Mouse (Mus musculus) limb, embryonic 13.5 days (tissue): ENCODE results near the gene Zfp69. TPM values are rescaled to one million over a fixed set of nuclear protein-coding genes. Genes with fewer than 3 reads are reported as not detected.

Experiments used
- ATAC-seq: fragments of 200-750 bp; cut with Nextera tagmentation; 2 replicates; pipeline ENCODE4 v1.8.0; 2017; ENCODE audit warnings: low read depth, moderate number of reproducible peaks, moderate TSS enrichment; ENCODE audit not compliant: low FRiP score
- H3K27ac ChIP-seq: fragments of 300-500 bp; sonication (generic); 2 replicates; pipeline ENCODE4 v1.5.1; 2015; ENCODE audit warnings: inconsistent platforms, mild to moderate bottlenecking, moderate library complexity
- H3K27me3 ChIP-seq: fragments of 300-500 bp; sonication (generic); 2 replicates; pipeline ENCODE4 v1.6.1; 2015; ENCODE audit warnings: mild to moderate bottlenecking, inconsistent platforms
- H3K36me3 ChIP-seq: fragments of 300-500 bp; sonication (generic); 2 replicates; pipeline ENCODE4 v1.6.1; 2015; ENCODE audit warnings: inconsistent platforms, mild to moderate bottlenecking, moderate library complexity
- H3K4me1 ChIP-seq: fragments of 300-500 bp; sonication (generic); 2 replicates; pipeline ENCODE4 v1.6.1; 2015; ENCODE audit warnings: inconsistent platforms
- H3K4me2 ChIP-seq: fragments of 300-500 bp; sonication (generic); replicated peaks from 2 replicates; pipeline ENCODE4 v1.6.1; 2015; ENCODE audit warnings: inconsistent platforms, mild to moderate bottlenecking, moderate library complexity
- H3K4me3 ChIP-seq: fragments of 300-500 bp; sonication (generic); 2 replicates; pipeline ENCODE4 v1.5.1; 2015; ENCODE audit warnings: moderate library complexity, mild to moderate bottlenecking, inconsistent platforms
- H3K9ac ChIP-seq: fragments of 300-500 bp; sonication (generic); 2 replicates; pipeline ENCODE4 v1.6.1; 2015; ENCODE audit warnings: mild to moderate bottlenecking, inconsistent platforms
- H3K9me3 ChIP-seq: fragments of 300-500 bp; sonication (generic); 2 replicates; pipeline ENCODE4 v1.6.1; 2016; ENCODE audit warnings: inconsistent platforms
- WGBS: fragments of 180-500 bp; shearing (Covaris S2); methylation state at CpG from one replicate; pipeline ENCODE4 v1.1.7; 2015; 5-methylcytosine and 5-hydroxymethylcytosine counted together
- polyA plus RNA-seq: library from polyadenylated mRNA; unstranded; fragments of >200 nt; fragmentation: Nextera tagmentation; extraction: Ambion mirVana; gene quantifications from 2 replicates; pipeline ENCODE4 v1.2.1, GENCODE M21; 2015

Zfp69 gene
- polyA plus RNA-seq, 1 experiment from 2014 or later, result 11.5 TPM

GRCm38 (mm10) chr4:120921461-120921860 lies 30.0 kb downstream of the Zfp69 start:
- WGBS, result 97% methylated on average over 8 of the region's 8 CpGs
- H3K27ac ChIP-seq, result no peak overlapping the region

GRCm38 (mm10) chr4:120914501-120914900 lies 37.0 kb downstream of the Zfp69 start:
- 78% methylated on average over 4 of the region's 4 CpGs for WGBS
- H3K4me3 ChIP-seq, result no peak overlapping the region
- no peak overlapping the region for H3K27ac ChIP-seq
- H3K9ac ChIP-seq, result no peak overlapping the region
- H3K4me2 ChIP-seq, result no peak overlapping the region
- no peaks in the 10 kb centered on the region for H3K27me3 ChIP-seq
- H3K36me3 ChIP-seq, result peaks cover 4% of the 10 kb centered on the region
- no peaks in the 10 kb centered on the region for H3K4me1 ChIP-seq
- H3K9me3 ChIP-seq, result peaks cover 2% of the 10 kb centered on the region; the same call in 1 of the 2 replicates
- ATAC-seq, result no peak

More at GRCm38 (mm10) chr4:120921461-120921860, 30.0 kb downstream of the Zfp69 start:
- ATAC-seq, result no peak
- peaks cover 38% of the 10 kb centered on the region for H3K36me3 ChIP-seq
- no peak overlapping the region for H3K4me2 ChIP-seq
- H3K9me3 ChIP-seq, result peaks cover 29% of the 10 kb centered on the region
- H3K27me3 ChIP-seq, result no peaks in the 10 kb centered on the region
- H3K4me3 ChIP-seq, result no peak overlapping the region
- peaks cover 9% of the 10 kb centered on the region for H3K4me1 ChIP-seq
- no peak overlapping the region for H3K9ac ChIP-seq

- Histone ChIP-seq H3K4me1 (no peaks in the 10 kb centered on the region), H3K27ac (no peak overlapping the region), H3K4me2 (no peak overlapping the region), H3K9me3 (no peaks in the 10 kb centered on the region), H3K27me3 (no peaks in the 10 kb centered on the region), H3K4me3 (no peak overlapping the region), H3K36me3 (no peaks in the 10 kb centered on the region), H3K9ac (no peak overlapping the region)
- no peak for ATAC-seq
- 81% methylated on average over 1 of the region's 1 CpGs for WGBS
These were observed 37.6 kb downstream of the Zfp69 start for GRCm38 (mm10) chr4:120913861-120914260.

GRCm38 (mm10) chr4:120913443-120913842 lies 38.1 kb downstream of the Zfp69 start:
- H3K9ac ChIP-seq, result no peak overlapping the region
- no peak overlapping the region for H3K4me2 ChIP-seq
- ATAC-seq, result no peak
- no peaks in the 10 kb centered on the region for H3K36me3 ChIP-seq
- no peaks in the 10 kb centered on the region for H3K27me3 ChIP-seq
- H3K4me1 ChIP-seq, result no peaks in the 10 kb centered on the region
- no peak overlapping the region for H3K27ac ChIP-seq
- WGBS, result 70% methylated on average over 8 of the region's 8 CpGs
- no peak overlapping the region for H3K4me3 ChIP-seq
- no peaks in the 10 kb centered on the region for H3K9me3 ChIP-seq

GRCm38 (mm10) chr4:120912866-120913265 lies 38.6 kb downstream of the Zfp69 start:
- Histone ChIP-seq H3K9ac (no peak overlapping the region), H3K27me3 (no peaks in the 10 kb centered on the region), H3K36me3 (no peaks in the 10 kb centered on the region), H3K4me1 (no peaks in the 10 kb centered on the region), H3K4me2 (no peak overlapping the region), H3K27ac (no peak overlapping the region), H3K9me3 (no peaks in the 10 kb centered on the region), H3K4me3 (no peak overlapping the region)
- WGBS, result 60% methylated on average over 4 of the region's 4 CpGs
- ATAC-seq, result no peak

- Histone ChIP-seq H3K27me3 (no peaks in the 10 kb centered on the region), H3K4me2 (no peak overlapping the region), H3K9me3 (no peaks in the 10 kb centered on the region), H3K36me3 (no peaks in the 10 kb centered on the region), H3K9ac (no peak overlapping the region), H3K4me3 (no peak overlapping the region), H3K27ac (no peak overlapping the region), H3K4me1 (no peaks in the 10 kb centered on the region)
- WGBS, result 79% methylated on average over 6 of the region's 6 CpGs
- no peak for ATAC-seq
These were observed 40.4 kb downstream of the Zfp69 start for GRCm38 (mm10) chr4:120911086-120911485.

- Histone ChIP-seq H3K9me3 (no peaks in the 10 kb centered on the region), H3K4me3 (no peak overlapping the region), H3K27ac (no peak overlapping the region), H3K9ac (no peak overlapping the region), H3K4me1 (no peaks in the 10 kb centered on the region), H3K4me2 (no peak overlapping the region), H3K27me3 (no peaks in the 10 kb centered on the region), H3K36me3 (no peaks in the 10 kb centered on the region)
- 29% methylated on average over 15 of the region's 15 CpGs for WGBS
- ATAC-seq, result no peak
These were observed 41.8 kb downstream of the Zfp69 start for GRCm38 (mm10) chr4:120909558-120910150.

GRCm38 (mm10) chr4:120905644-120906043 lies 45.9 kb downstream of the Zfp69 start:
- ATAC-seq, result no peak
- WGBS, result 71% methylated on average over 5 of the region's 5 CpGs

GRCm38 (mm10) chr4:120904533-120904932 lies 47.0 kb downstream of the Zfp69 start:
- WGBS, result 78% methylated on average over 4 of the region's 4 CpGs
- no peak for ATAC-seq
- H3K9me3 ChIP-seq, result no peaks in the 10 kb centered on the region
- H3K9ac ChIP-seq, result no peak overlapping the region
- H3K4me2 ChIP-seq, result no peak overlapping the region
- no peaks in the 10 kb centered on the region for H3K27me3 ChIP-seq
- H3K36me3 ChIP-seq, result no peaks in the 10 kb centered on the region
- no peak overlapping the region for H3K27ac ChIP-seq
- H3K4me3 ChIP-seq, result no peak overlapping the region
- H3K4me1 ChIP-seq, result no peaks in the 10 kb centered on the region

More at GRCm38 (mm10) chr4:120905644-120906043, 45.9 kb downstream of the Zfp69 start:
- H3K4me2 ChIP-seq, result no peak overlapping the region
- H3K4me1 ChIP-seq, result no peaks in the 10 kb centered on the region
- no peaks in the 10 kb centered on the region for H3K9me3 ChIP-seq
- no peak overlapping the region for H3K9ac ChIP-seq
- no peaks in the 10 kb centered on the region for H3K36me3 ChIP-seq
- no peak overlapping the region for H3K27ac ChIP-seq
- H3K4me3 ChIP-seq, result no peak overlapping the region
- no peaks in the 10 kb centered on the region for H3K27me3 ChIP-seq

GRCm38 (mm10) chr4:120895810-120896584 lies 55.5 kb downstream of the Zfp69 start:
- WGBS, result 72% methylated on average over 7 of the region's 7 CpGs
- peaks cover 4% of the 10 kb centered on the region; the same call in 1 of the 2 replicates for H3K4me1 ChIP-seq
- H3K9ac ChIP-seq, result no peak overlapping the region
- no peak overlapping the region for H3K4me2 ChIP-seq
- H3K9me3 ChIP-seq, result no peaks in the 10 kb centered on the region
- H3K27ac ChIP-seq, result no peak overlapping the region
- H3K36me3 ChIP-seq, result no peaks in the 10 kb centered on the region
- H3K4me3 ChIP-seq, result no peak overlapping the region
- no peak for ATAC-seq
- H3K27me3 ChIP-seq, result no peaks in the 10 kb centered on the region

GRCm38 (mm10) chr4:120895226-120895625 lies 56.3 kb downstream of the Zfp69 start:
- Histone ChIP-seq H3K9ac (no peak overlapping the region), H3K27me3 (no peaks in the 10 kb centered on the region), H3K4me3 (no peak overlapping the region), H3K9me3 (no peaks in the 10 kb centered on the region), H3K4me2 (no peak overlapping the region), H3K4me1 (peaks cover 11% of the 10 kb centered on the region; the same call in 1 of the 2 replicates), H3K27ac (no peak overlapping the region), H3K36me3 (no peaks in the 10 kb centered on the region)
- ATAC-seq, result no peak
- WGBS, result 80% methylated on average over 7 of the region's 7 CpGs

- WGBS, result 73% methylated on average over 11 of the region's 11 CpGs
- H3K36me3 ChIP-seq, result no peaks in the 10 kb centered on the region
- no peak overlapping the region for H3K9ac ChIP-seq
These were observed 56.9 kb downstream of the Zfp69 start for GRCm38 (mm10) chr4:120894584-120894983.

More at GRCm38 (mm10) chr4:120894584-120894983, 56.9 kb downstream of the Zfp69 start:
- Histone ChIP-seq H3K4me2 (no peak overlapping the region), H3K27ac (no peak overlapping the region), H3K4me3 (no peak overlapping the region), H3K9me3 (no peaks in the 10 kb centered on the region), H3K4me1 (peaks cover 12% of the 10 kb centered on the region; the same call in 1 of the 2 replicates), H3K27me3 (no peaks in the 10 kb centered on the region)
- no peak for ATAC-seq
